In the genomic region with DNA sequence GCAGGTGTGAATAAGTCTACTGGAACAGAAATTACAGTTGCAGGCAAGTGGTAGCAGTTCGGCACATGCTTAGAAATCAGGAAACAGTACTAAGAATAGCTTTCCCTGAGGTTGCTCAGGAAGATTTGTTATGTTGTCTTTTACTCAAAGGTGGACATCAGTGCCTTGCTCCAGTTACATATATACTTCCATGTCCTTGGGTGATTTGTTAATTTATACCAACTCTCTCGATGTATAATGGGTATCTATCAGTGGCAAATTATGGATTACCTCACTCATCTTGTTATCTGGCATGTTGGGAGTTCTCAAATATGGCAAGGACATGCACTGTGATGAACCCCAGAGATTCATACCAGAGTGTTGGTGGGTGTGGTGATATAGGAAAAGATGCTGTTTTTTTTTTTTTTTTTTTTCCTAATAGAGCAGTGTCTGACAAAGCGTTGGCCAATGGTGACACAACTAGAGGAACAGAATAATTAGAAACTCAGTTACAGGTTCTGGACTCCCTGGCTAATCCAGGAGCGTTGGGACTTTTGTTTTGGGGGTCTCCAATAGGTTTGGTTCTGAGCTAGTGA, we compare ENCODE assay signal across 9 mouse cellular contexts. TPM values are rescaled to one million over a fixed set of nuclear protein-coding genes. Genes with fewer than 3 reads are reported as not detected.
A peak's percentile ranks its signal among the peaks of the same experiment; 100 is the strongest.
DNase-seq lines count a peak whose midpoint lies in the region; ATAC-seq lines count a peak whose summit lies in the region.
"Had no signal": no experiment of that assay in that cellular context is flagged by ENCODE, and none has a peak within 500 bp of the region (broad histone marks: within the 10 kb centered on the region; RNA-seq: fewer than 3 reads in every experiment).

No protein-coding gene starts in this region.

- DNase-seq in kidney, postnatal 10 days, result no peak
- DNase-seq in hindbrain, embryonic 14.5 days (ENCODE audit: low spot score), result no peak
- DNase-seq in spleen, postnatal 4 days (ENCODE audit: low spot score in 2 of 2), result no peak
- DNase-seq in gastrocnemius, postnatal 25 days, result no peak
- no peak for DNase-seq in cerebellum, adult 11-12 months

- peaks cover 4% of the 10 kb centered on the region; the same call in 1 of the 2 replicates for H3K4me1 ChIP-seq in kidney, embryonic 14.5 days (ENCODE audit: control insufficient read depth, insufficient read depth, low read length)
- peaks cover 13% of the 10 kb centered on the region for H3K4me1 ChIP-seq in brown adipose tissue, adult 24 weeks (ENCODE audit: control insufficient read depth, insufficient read depth, insufficient read length, low read length)
- H3K4me1 ChIP-seq in hindbrain, embryonic 14.5 days (replicated peaks; ENCODE audit: control insufficient read depth, insufficient read depth, low read length), result 0 out of 2 replicates have a peak, but pooled peaks cover 3% of the 10 kb centered on the region
- H3K4me1 ChIP-seq in midbrain, embryonic 13.5 days (replicated peaks), result peaks cover 14% of the 10 kb centered on the region

- peak overlapping the region; percentile 73 for H3K4me3 ChIP-seq in kidney, embryonic 14.5 days (ENCODE audit: low read length)
- H3K4me3 ChIP-seq in brown adipose tissue, adult 24 weeks (ENCODE audit: insufficient read depth, low read depth, low read length), result peak overlapping the region; percentile 85
- H3K4me3 ChIP-seq in hindbrain, embryonic 14.5 days (replicated peaks; ENCODE audit: low read length), result peak overlapping the region; percentile 47
- H3K4me3 ChIP-seq in midbrain, embryonic 13.5 days (replicated peaks), result peak overlapping the region; percentile 61

- H3K9ac ChIP-seq in kidney, embryonic 14.5 days (ENCODE audit: low read depth, low read length), result peak overlapping the region; percentile 80
- peak overlapping the region; percentile 46; the same call in 1 of the 2 replicates for H3K9ac ChIP-seq in hindbrain, embryonic 14.5 days
- H3K9ac ChIP-seq in midbrain, embryonic 13.5 days (replicated peaks), result no peak overlapping the region

- WGBS in kidney, embryonic 14.5 days, result 54% methylated on average over 4 of the region's 4 CpGs
- 61% methylated on average over 4 of the region's 4 CpGs for WGBS in hindbrain, embryonic 14.5 days
- 54% methylated on average over 4 of the region's 4 CpGs for WGBS in midbrain, embryonic 13.5 days

- H3K27ac ChIP-seq in kidney, embryonic 14.5 days (ENCODE audit: low read depth, low read length), result no peak overlapping the region; the same call in 1 of the 2 replicates
- peak overlapping the region; percentile 84 for H3K27ac ChIP-seq in brown adipose tissue, adult 24 weeks (replicated peaks; ENCODE audit: low read depth, low read length)
- H3K27ac ChIP-seq in hindbrain, embryonic 14.5 days, result no peak overlapping the region
- no peak overlapping the region for H3K27ac ChIP-seq in midbrain, embryonic 13.5 days

- H3K4me2 ChIP-seq in kidney, embryonic 14.5 days (replicated peaks; ENCODE audit: low read depth, low read length), result peak overlapping the region; percentile 94
- peak overlapping the region; percentile 68 for H3K4me2 ChIP-seq in hindbrain, embryonic 14.5 days (replicated peaks)
- peak overlapping the region; percentile 82 for H3K4me2 ChIP-seq in midbrain, embryonic 13.5 days (replicated peaks)

- H3K36me3 ChIP-seq in kidney, embryonic 14.5 days (ENCODE audit: control insufficient read depth, insufficient read depth, low read length), result peaks cover 3% of the 10 kb centered on the region; the same call in 1 of the 2 replicates
- no peaks in the 10 kb centered on the region for H3K36me3 ChIP-seq in hindbrain, embryonic 14.5 days (replicated peaks; ENCODE audit: control insufficient read depth, insufficient read depth)
- no peaks in the 10 kb centered on the region for H3K36me3 ChIP-seq in midbrain, embryonic 13.5 days

- no peak; the same call in 1 of the 2 replicates for ATAC-seq in kidney, embryonic 14.5 days (ENCODE audit: low FRiP score, low TSS enrichment)
- ATAC-seq in hindbrain, embryonic 14.5 days (ENCODE audit: low FRiP score), result no peak
- no peak for ATAC-seq in midbrain, embryonic 13.5 days

- H3K27me3 ChIP-seq in kidney, embryonic 14.5 days (ENCODE audit: control insufficient read depth, insufficient read depth, low read length), result no peaks in the 10 kb centered on the region
- peaks cover 92% of the 10 kb centered on the region for H3K27me3 ChIP-seq in hindbrain, embryonic 14.5 days (ENCODE audit: control insufficient read depth, insufficient read depth, low read length)
- H3K27me3 ChIP-seq in midbrain, embryonic 13.5 days, result peaks cover 95% of the 10 kb centered on the region
- H3K27me3 ChIP-seq: Patski had no signal

- H3K9me3 ChIP-seq in kidney, embryonic 14.5 days (ENCODE audit: control insufficient read depth, low read length), result no peaks in the 10 kb centered on the region
- no peaks in the 10 kb centered on the region for H3K9me3 ChIP-seq in hindbrain, embryonic 14.5 days (ENCODE audit: control insufficient read depth, low read length)
- H3K9me3 ChIP-seq in midbrain, embryonic 13.5 days, result no peaks in the 10 kb centered on the region

RNA-seq across cellular contexts. Expression of gene Ets1, which starts 59.0 kb away (rescaled TPM):
- polyA plus RNA-seq in kidney, embryonic 14.5 days (2014; fragmentation: Nextera tagmentation; extraction: Ambion mirVana), result 26.2 and 58.0 TPM in 2 replicates
- polyA plus RNA-seq in brown adipose tissue, adult 24 weeks (2012; ENCODE audit: insufficient read depth, insufficient read length, missing spikeins), result 13.4 and 18.7 TPM in 2 replicates
- polyA plus RNA-seq in hindbrain, embryonic 14.5 days (2014; fragmentation: Nextera tagmentation; extraction: Ambion mirVana), result 19.1 and 20.9 TPM in 2 replicates
- 18.3 and 18.9 TPM in 2 replicates for polyA plus RNA-seq in midbrain, embryonic 13.5 days (2015; fragmentation: Nextera tagmentation; extraction: Ambion mirVana)
- total RNA-seq in gastrocnemius, postnatal 25 days (2021), result 10 to 100 TPM; 19.1 to 21.7 TPM
